Mouse (Mus musculus) CH12.LX (cell line): ENCODE measurements around the gene Unc80. TPM values are rescaled to one million over a fixed set of nuclear protein-coding genes. Genes with fewer than 3 reads are reported as not detected.

Experiments used
- DNase-seq: peaks from one replicate; pipeline ENCODE4 v3.0.0-alpha.2; 2013; ENCODE audit errors: extremely low read depth
- H3K27ac ChIP-seq: 2 replicates; pipeline ENCODE4 v1.5.1; 2012; ENCODE audit warnings: low read depth, mild to moderate bottlenecking, control low read depth, moderate library complexity; ENCODE audit not compliant: insufficient read depth
- H3K27me3 ChIP-seq: replicated peaks from 2 replicates; pipeline ENCODE3; 2012; ENCODE audit warnings: inconsistent platforms
- H3K36me3 ChIP-seq, 2 experiments: replicated peaks in 1 of 2; 2 replicates each; pipeline versions ENCODE3 to v1.6.1; 2012; ENCODE audit warnings: inconsistent platforms in 1 of 2, low read length in 1 of 2, mild to moderate bottlenecking in 1 of 2, mixed read lengths in 1 of 2, moderate library complexity in 1 of 2; ENCODE audit not compliant: control insufficient read depth in 1 of 2, insufficient read depth in 1 of 2
- H3K4me1 ChIP-seq, 2 experiments: 2 replicates each; pipeline ENCODE4 v1.6.1; 2012; ENCODE audit warnings: inconsistent platforms in 1 of 2, moderate library complexity in 1 of 2; ENCODE audit not compliant: insufficient read depth in 2 of 2, control insufficient read depth in 1 of 2
- H3K4me2 ChIP-seq: 2 replicates; pipeline ENCODE4 v1.6.1; 2012; ENCODE audit warnings: low read depth, mild to moderate bottlenecking, control low read depth; ENCODE audit not compliant: poor library complexity, insufficient read depth, severe bottlenecking
- H3K4me3 ChIP-seq, 3 experiments: fragments of 150-350 bp in 1 of 3; sonication (generic) in 1 of 3; replicated peaks in 1 of 3; 2 replicates each; pipeline versions ENCODE3 to v1.5.1; 2011 to 2012; ENCODE audit warnings: low read depth in 2 of 3, low read length in 2 of 3, mild to moderate bottlenecking in 2 of 3, moderate library complexity in 2 of 3, control low read depth in 1 of 3, improper control_type of control experiment in 1 of 3, inconsistent platforms in 1 of 3, mixed read lengths in 1 of 3; ENCODE audit not compliant: poor library complexity in 1 of 3
- H3K79me2 ChIP-seq: replicated peaks from 2 replicates; pipeline ENCODE4 v1.6.1; 2012; ENCODE audit warnings: mild to moderate bottlenecking, moderate library complexity; ENCODE audit not compliant: control insufficient read depth, poor library complexity, insufficient read depth, severe bottlenecking; ENCODE audit errors: extremely low read depth
- H3K9ac ChIP-seq: 2 replicates; pipeline ENCODE4 v1.6.1; 2012; ENCODE audit warnings: low read depth, mild to moderate bottlenecking, control low read depth, moderate library complexity; ENCODE audit not compliant: insufficient read depth
- H3K9me3 ChIP-seq: replicated peaks from 2 replicates; pipeline ENCODE3; 2012; ENCODE audit warnings: low read length, inconsistent platforms, mixed read lengths
- CHD2 ChIP-seq: IDR thresholded peaks from 2 replicates; pipeline ENCODE4 v1.6.1; 2011; ENCODE audit warnings: low read length, improper control_type of control experiment
- E2F4 ChIP-seq: IDR thresholded peaks from 2 replicates; pipeline ENCODE4 v1.6.1; 2011; ENCODE audit warnings: low read depth, low read length, improper control_type of control experiment; ENCODE audit not compliant: insufficient replicate concordance
- ELF1 ChIP-seq: IDR thresholded peaks from 2 replicates; pipeline ENCODE4 v1.6.1; 2014; ENCODE audit warnings: low read depth, mild to moderate bottlenecking, inconsistent platforms, low read length, improper control_type of control experiment
- ETS1 ChIP-seq: conservative IDR thresholded peaks from 2 replicates; pipeline ENCODE4 v1.6.1; 2012; ENCODE audit warnings: low read depth, mild to moderate bottlenecking, inconsistent platforms, low read length, improper control_type of control experiment, moderate library complexity
- IRF4 ChIP-seq: IDR thresholded peaks from 2 replicates; pipeline ENCODE4 v1.6.1; 2014; ENCODE audit warnings: low read depth, mild to moderate bottlenecking, inconsistent platforms, low read length, improper control_type of control experiment
- JUN ChIP-seq: IDR thresholded peaks from 2 replicates; pipeline ENCODE4 v1.6.1; 2011; ENCODE audit warnings: low read depth, mild to moderate bottlenecking, low read length, improper control_type of control experiment, moderate library complexity; ENCODE audit not compliant: insufficient read depth
- MAZ ChIP-seq: IDR thresholded peaks from 2 replicates; pipeline ENCODE4 v1.6.1; 2012; ENCODE audit warnings: low read depth, mild to moderate bottlenecking, inconsistent platforms, low read length, improper control_type of control experiment, moderate library complexity
- MXI1 ChIP-seq: IDR thresholded peaks from 2 replicates; pipeline ENCODE4 v1.6.1; 2011; ENCODE audit warnings: mild to moderate bottlenecking, low read depth, low read length, improper control_type of control experiment
- NRF1 ChIP-seq: IDR thresholded peaks from 2 replicates; pipeline ENCODE4 v1.6.1; 2014; ENCODE audit warnings: low read depth, mild to moderate bottlenecking, inconsistent platforms, low read length, improper control_type of control experiment, moderate library complexity
- POLR2A ChIP-seq: IDR thresholded peaks from 2 replicates; pipeline ENCODE4 v1.6.1; 2011; ENCODE audit warnings: low read depth, mild to moderate bottlenecking, improper control_type of control experiment, low read length
- SIN3A ChIP-seq: IDR thresholded peaks from 2 replicates; pipeline ENCODE4 v1.6.1; 2012; ENCODE audit warnings: low read length, improper control_type of control experiment, inconsistent platforms
- TCF12 ChIP-seq: IDR thresholded peaks from 2 replicates; pipeline ENCODE4 v1.6.1; 2014; ENCODE audit warnings: low read depth, mild to moderate bottlenecking, inconsistent platforms, low read length, improper control_type of control experiment
- UBTF ChIP-seq: IDR thresholded peaks from 2 replicates; pipeline ENCODE4 v1.6.1; 2012; ENCODE audit warnings: low read depth, mild to moderate bottlenecking, inconsistent platforms, low read length, improper control_type of control experiment, moderate library complexity
- USF1 ChIP-seq: IDR thresholded peaks from 2 replicates; pipeline ENCODE4 v1.6.1; 2014; ENCODE audit warnings: low read depth, mild to moderate bottlenecking, inconsistent platforms, low read length, improper control_type of control experiment
- ZKSCAN1 ChIP-seq: IDR thresholded peaks from 2 replicates; pipeline ENCODE4 v1.6.1; 2012; ENCODE audit warnings: low read depth, inconsistent platforms, low read length, improper control_type of control experiment, borderline replicate concordance
- ZNF384 ChIP-seq: IDR thresholded peaks from 2 replicates; pipeline ENCODE4 v1.6.1; 2012; ENCODE audit warnings: low read depth, low read length, improper control_type of control experiment, inconsistent platforms
- dilution Hi-C: fragments of 300-500 bp; cut with MboI; formaldehyde crosslinking; loops from 2 replicates; pipeline ENCODE4 v1.14.3; 2020; ENCODE audit warnings: low sequenced_read_pairs; ENCODE audit not compliant: extremely low pct_unique_long_range_greater_than_20kb, extremely low pct_ligation_motif_present
- in situ Hi-C: fragments of 300-500 bp; cut with MboI; formaldehyde crosslinking; loops from 3 replicates; pipeline ENCODE4 v1.14.3; 2019; ENCODE audit warnings: low sequenced_read_pairs, low pct_ligation_motif_present, low pct_unique_long_range_greater_than_20kb, mixed read lengths
- polyA plus RNA-seq: library from polyadenylated mRNA; unstranded; fragments of >175 nt; gene quantifications from 2 replicates; pipeline ENCODE4 v1.2.1, GENCODE M21; 2012; ENCODE audit warnings: low read depth; ENCODE audit not compliant: insufficient read length
- total RNA-seq, 2 experiments: library from RNA; depleted of rRNA; stranded (reverse); fragments of 300-350 nt in 1 of 2; fragments of >200 nt in 1 of 2; gene quantifications; 2 replicates each; pipeline ENCODE4 v1.2.3; 2012 to 2014

Gene Unc80
- total and polyA plus RNA-seq, 3 experiments = 0.04 to 0.11 (median 0.04) TPM

DNA sequence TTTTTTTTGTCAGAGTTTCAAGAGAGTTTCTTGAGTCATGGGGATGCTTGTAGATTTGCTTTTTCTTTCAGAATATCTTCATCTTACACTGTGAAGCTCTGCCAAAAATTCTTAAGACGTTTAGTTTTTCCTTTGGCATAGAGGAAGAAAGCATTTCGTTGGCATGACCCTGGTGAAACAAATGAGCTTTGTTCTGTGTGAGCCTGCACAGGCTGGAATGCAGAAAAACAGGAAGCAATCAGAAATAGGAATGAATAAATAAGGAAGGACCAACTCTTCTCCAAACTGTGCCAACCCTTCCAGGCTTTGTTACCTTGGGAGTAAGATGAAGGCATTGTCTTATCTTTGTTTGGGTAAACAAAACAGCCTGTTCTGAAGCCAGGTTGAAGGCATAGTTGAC, 149.0 kb downstream of the Unc80 start:
- Histone ChIP-seq H3K27ac (no peak overlapping the region), H3K4me2 (no peak overlapping the region)
- in situ Hi-C loops = no loop called here
- DNase-seq = no peak
- TF ChIP-seq NRF1 = no peak
- no peak for TF ChIP-seq CHD2
- TF ChIP-seq JUN = no peak
- no peak for TF ChIP-seq ZNF384
- no peak for TF ChIP-seq SIN3A
- TF ChIP-seq ETS1 = no peak
- TF ChIP-seq MXI1 = no peak
- TF ChIP-seq TCF12 = no peak
- TF ChIP-seq, all 38 proteins: peak for 0
- dilution Hi-C loops = no loop called here
- Histone ChIP-seq H3K4me1 (no peaks in the 10 kb centered on the region), H3K36me3 (no peaks in the 10 kb centered on the region), H3K79me2 (no peaks in the 10 kb centered on the region), H3K9me3 (no peaks in the 10 kb centered on the region), H3K27me3 (no peaks in the 10 kb centered on the region), H3K4me3 (no peak overlapping the region), H3K9ac (no peak overlapping the region)

DNA sequence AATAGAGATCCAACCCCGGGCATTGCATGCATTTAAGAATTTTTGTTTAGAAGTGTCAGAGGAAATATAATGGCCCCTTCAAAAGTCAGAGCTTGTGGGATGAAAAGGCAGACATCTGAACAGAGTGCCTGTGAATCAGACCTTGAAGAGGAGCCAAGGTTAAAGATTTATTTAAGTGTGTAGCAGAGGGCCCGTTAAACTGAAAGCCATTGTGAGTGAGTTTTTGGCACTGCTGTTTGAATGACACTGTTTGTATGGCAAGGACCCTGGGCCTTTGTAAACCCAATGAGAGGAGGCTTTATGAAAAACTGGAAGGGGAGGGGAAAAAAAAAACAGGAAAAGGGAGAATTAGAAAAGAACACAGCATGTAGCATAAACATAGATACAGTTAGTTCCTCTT, 170.0 kb downstream of the Unc80 start:
- in situ Hi-C loops = loop anchor here (25.0 kb wide), 1 partner anchor 526 kb away; no protein-coding TSS in a partner anchor
- dilution Hi-C loops = no loop called here

DNA sequence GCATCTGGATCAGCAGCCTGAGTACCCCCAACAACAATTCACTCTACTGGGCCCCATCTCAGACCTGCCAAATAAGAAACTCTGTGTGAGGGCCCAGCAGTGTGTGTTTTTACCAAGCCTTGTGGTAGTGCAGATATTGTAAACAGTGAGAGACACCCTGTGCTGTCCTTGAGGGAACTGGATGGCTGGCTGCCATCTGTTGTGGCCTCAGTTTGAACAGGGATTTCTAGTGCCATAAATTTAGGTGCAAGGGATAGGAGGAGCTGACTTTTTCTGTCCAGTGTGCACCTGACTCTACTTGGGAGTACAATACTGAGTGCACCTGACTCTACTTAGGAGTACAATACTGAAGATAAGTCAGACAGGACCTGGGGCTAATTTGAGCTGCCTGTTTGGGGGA, 178.7 kb downstream of the Unc80 start:
- Histone ChIP-seq H3K36me3 (no peaks in the 10 kb centered on the region), H3K9ac (no peak overlapping the region), H3K4me1 (peaks cover 3 to 12% of the 10 kb centered on the region in 2 experiments; a peak in 3 of 4 replicates), H3K27ac (no peak overlapping the region), H3K4me3 (no peak overlapping the region), H3K79me2 (no peaks in the 10 kb centered on the region), H3K9me3 (no peaks in the 10 kb centered on the region), H3K4me2 (no peak overlapping the region), H3K27me3 (no peaks in the 10 kb centered on the region)
- in situ Hi-C loops (loop anchor here (25.0 kb wide), 1 partner anchor 535 kb away; no protein-coding TSS in a partner anchor), dilution Hi-C loops (no loop called here)
- no peak for DNase-seq
- no peak for TF ChIP-seq ELF1
- no peak for TF ChIP-seq POLR2A
- TF ChIP-seq MAZ = no peak
- TF ChIP-seq UBTF = no peak
- TF ChIP-seq USF1 = no peak
- no peak for TF ChIP-seq IRF4

More for the DNA sequence above, 170.0 kb downstream of the Unc80 start:
- no peaks in the 10 kb centered on the region for H3K4me1 ChIP-seq
- H3K9ac ChIP-seq = no peak overlapping the region
- H3K27me3 ChIP-seq = no peaks in the 10 kb centered on the region
- DNase-seq = no peak
- no peak for TF ChIP-seq ELF1
- TF ChIP-seq MAZ = no peak
- TF ChIP-seq ZKSCAN1 = no peak
- TF ChIP-seq E2F4 = no peak
- H3K27ac ChIP-seq = no peak overlapping the region
- no peak overlapping the region for H3K4me2 ChIP-seq
- no peaks in the 10 kb centered on the region for H3K79me2 ChIP-seq
- H3K36me3 ChIP-seq = no peaks in the 10 kb centered on the region
- no peaks in the 10 kb centered on the region for H3K9me3 ChIP-seq
- no peak overlapping the region for H3K4me3 ChIP-seq
